In the genomic region with DNA sequence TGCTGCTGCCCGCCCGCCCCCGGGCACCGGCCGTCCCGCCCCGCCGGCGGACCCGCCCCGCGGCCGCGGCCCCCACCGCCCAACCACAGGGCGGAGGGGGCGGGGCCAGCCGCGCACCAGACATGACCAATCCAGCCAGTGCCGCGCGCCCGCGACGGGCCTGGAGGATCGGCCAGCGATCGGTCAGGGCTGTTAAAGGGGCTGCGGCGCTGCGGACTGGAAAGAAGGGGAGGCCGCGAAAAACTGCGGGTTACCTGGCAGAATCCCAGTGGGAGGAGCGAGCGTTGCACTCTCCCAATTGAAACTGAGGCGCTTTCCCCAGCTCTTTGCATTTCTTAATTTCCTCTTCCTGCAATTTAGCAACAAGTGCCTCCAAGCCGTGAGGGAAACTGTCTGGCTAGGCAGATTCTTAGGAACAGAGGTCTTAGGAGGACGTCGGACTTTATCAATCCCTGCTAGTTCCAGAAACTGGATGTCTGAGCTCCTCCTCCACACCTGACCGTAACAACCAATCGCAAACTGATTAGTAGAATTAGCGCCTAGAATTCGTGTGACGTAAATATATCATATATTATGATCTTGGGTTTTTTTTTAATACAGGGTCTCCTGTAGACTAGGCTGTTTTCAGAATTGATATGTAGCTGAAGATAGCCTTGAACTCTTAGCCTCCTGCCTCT, we compare ENCODE assay signal across 7 mouse cellular contexts. TPM values are rescaled to one million over a fixed set of nuclear protein-coding genes. Genes with fewer than 3 reads are reported as not detected.
A peak's percentile ranks its signal among the peaks of the same experiment; 100 is the strongest.
DNase-seq lines count a peak whose midpoint lies in the region; ATAC-seq and TF ChIP-seq lines count a peak whose summit lies in the region.

Gene Tex2, minus strand, starts transcription at position 463 of the 677 bp plus-strand sequence.

- no peaks in the 10 kb centered on the region for H3K27me3 ChIP-seq in embryonic facial prominence, embryonic 12.5 days
- H3K27me3 ChIP-seq in kidney, adult 2 months (replicated peaks; ENCODE audit: control insufficient read depth, insufficient read depth, low read length) = no peaks in the 10 kb centered on the region
- peaks cover 6% of the 10 kb centered on the region; the same call in 1 of the 2 replicates for H3K27me3 ChIP-seq in limb, embryonic 12.5 days
- H3K27me3 ChIP-seq in midbrain, embryonic 15.5 days (replicated peaks) = no peaks in the 10 kb centered on the region
- H3K27me3 ChIP-seq in spleen, adult 2 months (ENCODE audit: control insufficient read depth, insufficient read depth, low read length) = no peaks in the 10 kb centered on the region

- TF ChIP-seq POLR2A in kidney, adult 2 months (IDR thresholded peaks at IDR 0.05; ENCODE audit: low read depth, low read length) = no peak
- no peak for TF ChIP-seq POLR2A in spleen, adult 2 months (IDR thresholded peaks at IDR 0.05; ENCODE audit: low read depth, low read length)

- peak; percentile 95 for ATAC-seq in embryonic facial prominence, embryonic 12.5 days (ENCODE audit: insufficient number of reproducible peaks, insufficient read depth, low FRiP score, low TSS enrichment)
- ATAC-seq in limb, embryonic 12.5 days (ENCODE audit: insufficient number of reproducible peaks, insufficient read depth, low FRiP score, low TSS enrichment, low read depth) = peak; percentile 92
- peak; percentile 98 for ATAC-seq in midbrain, embryonic 15.5 days (replicated peaks)

- H3K4me1 ChIP-seq in embryonic facial prominence, embryonic 12.5 days = peaks cover 15% of the 10 kb centered on the region
- peaks cover 10% of the 10 kb centered on the region for H3K4me1 ChIP-seq in kidney, adult 2 months (ENCODE audit: control insufficient read depth, insufficient read depth, low read length)
- peaks cover 21% of the 10 kb centered on the region for H3K4me1 ChIP-seq in limb, embryonic 12.5 days (replicated peaks)
- peaks cover 18% of the 10 kb centered on the region for H3K4me1 ChIP-seq in midbrain, embryonic 15.5 days
- H3K4me1 ChIP-seq in spleen, adult 2 months (ENCODE audit: control insufficient read depth, insufficient read depth, insufficient read length) = peaks cover 4% of the 10 kb centered on the region; the same call in 1 of the 2 replicates

- TF ChIP-seq CTCF in kidney, adult 2 months (conservative IDR thresholded peaks at IDR 0.05; ENCODE audit: insufficient read depth, insufficient read length, low read depth, low read length) = no peak
- no peak for TF ChIP-seq CTCF in spleen, adult 2 months (IDR thresholded peaks at IDR 0.05; ENCODE audit: extremely low read depth, insufficient read depth, insufficient read length, insufficient replicate concordance)

- no peaks in the 10 kb centered on the region for H3K36me3 ChIP-seq in embryonic facial prominence, embryonic 12.5 days
- H3K36me3 ChIP-seq in kidney, adult 2 months (ENCODE audit: control insufficient read depth, insufficient read depth, low read length) = no peaks in the 10 kb centered on the region
- no peaks in the 10 kb centered on the region for H3K36me3 ChIP-seq in limb, embryonic 12.5 days
- H3K36me3 ChIP-seq in midbrain, embryonic 15.5 days (replicated peaks) = no peaks in the 10 kb centered on the region
- no peaks in the 10 kb centered on the region for H3K36me3 ChIP-seq in spleen, adult 2 months (ENCODE audit: control insufficient read depth, insufficient read depth, low read length)

- WGBS in embryonic facial prominence, embryonic 12.5 days = under 1% methylated on average over 45 of the region's 45 CpGs
- 1% methylated on average over 44 of the region's 45 CpGs for WGBS in kidney, adult 2 months
- under 1% methylated on average over 39 of the region's 45 CpGs for WGBS in limb, embryonic 12.5 days
- WGBS in midbrain, embryonic 15.5 days = under 1% methylated on average over 34 of the region's 45 CpGs
- WGBS in spleen, adult 2 months = 2% methylated on average over 45 of the region's 45 CpGs

- peak within 1 kb of the TSS; percentile 69 for H3K27ac ChIP-seq in embryonic facial prominence, embryonic 12.5 days
- peak within 1 kb of the TSS; percentile 90 for H3K27ac ChIP-seq in kidney, adult 2 months (ENCODE audit: insufficient read depth, low read depth, low read length)
- H3K27ac ChIP-seq in limb, embryonic 12.5 days = peak within 1 kb of the TSS; percentile 82
- peak within 1 kb of the TSS; percentile 80 for H3K27ac ChIP-seq in midbrain, embryonic 15.5 days
- H3K27ac ChIP-seq in spleen, adult 2 months (ENCODE audit: insufficient read depth, low read length) = peak within 1 kb of the TSS; percentile 79

- peak within 1 kb of the TSS; percentile 82 for H3K9ac ChIP-seq in embryonic facial prominence, embryonic 12.5 days
- H3K9ac ChIP-seq in limb, embryonic 12.5 days (replicated peaks) = peak within 1 kb of the TSS; percentile 89
- peak within 1 kb of the TSS; percentile 76 for H3K9ac ChIP-seq in midbrain, embryonic 15.5 days

- no peaks in the 10 kb centered on the region for H3K9me3 ChIP-seq in embryonic facial prominence, embryonic 12.5 days
- no peaks in the 10 kb centered on the region for H3K9me3 ChIP-seq in limb, embryonic 12.5 days
- no peaks in the 10 kb centered on the region for H3K9me3 ChIP-seq in midbrain, embryonic 15.5 days

- peak; percentile 98 for DNase-seq in adrenal gland, postnatal 25 days
- DNase-seq in heart, adult 18-20 months = peak; percentile 97 to 98
- DNase-seq in kidney, adult 2 months = peak; percentile 99
- peak; percentile 64 to 92 for DNase-seq in spleen, adult 2 months (ENCODE audit: low read depth in 1 of 2, low spot score in 2 of 2)

- H3K4me2 ChIP-seq in embryonic facial prominence, embryonic 12.5 days (replicated peaks) = peak within 1 kb of the TSS; percentile 86
- peak within 1 kb of the TSS; percentile 89 for H3K4me2 ChIP-seq in limb, embryonic 12.5 days
- peak within 1 kb of the TSS; percentile 87 for H3K4me2 ChIP-seq in midbrain, embryonic 15.5 days

- peak within 1 kb of the TSS; percentile 92 for H3K4me3 ChIP-seq in embryonic facial prominence, embryonic 12.5 days
- peak within 1 kb of the TSS; percentile 95 for H3K4me3 ChIP-seq in kidney, adult 2 months (ENCODE audit: insufficient read depth, low read depth, low read length)
- peak within 1 kb of the TSS; percentile 87 for H3K4me3 ChIP-seq in limb, embryonic 12.5 days (replicated peaks)
- H3K4me3 ChIP-seq in midbrain, embryonic 15.5 days = peak within 1 kb of the TSS; percentile 86
- H3K4me3 ChIP-seq in spleen, adult 2 months (ENCODE audit: extremely low read depth, insufficient read depth, insufficient read length) = peak within 1 kb of the TSS; percentile 99

RNA-seq across cellular contexts. Expression of gene Tex2, which starts in this region (rescaled TPM):
- total RNA-seq in adrenal gland, postnatal 25 days (2021) = 45.0 and 45.5 TPM in 2 replicates
- polyA plus RNA-seq in embryonic facial prominence, embryonic 12.5 days (2016; fragmentation: Nextera tagmentation; extraction: Ambion mirVana) = 8.3 and 9.4 TPM in 2 replicates
- total RNA-seq in heart, adult 18-20 months (2021) = 10 to 100 TPM; 41.5 to 42.0 TPM
- polyA plus RNA-seq in kidney, adult 2 months (2012; rRNA removed) = 33.0 and 37.2 TPM in 2 replicates
- polyA plus RNA-seq in limb, embryonic 12.5 days (2016; fragmentation: Nextera tagmentation; extraction: Ambion mirVana) = 7.8 and 8.1 TPM in 2 replicates
- polyA plus RNA-seq in midbrain, embryonic 15.5 days (2015; fragmentation: Nextera tagmentation; extraction: Ambion mirVana) = 31.3 and 32.1 TPM in 2 replicates
- 5.8 and 6.6 TPM in 2 replicates for polyA plus RNA-seq in spleen, adult 2 months (2012; rRNA removed)

Comparison
In these comparisons a context has a peak if more than half of its experiments do, and no peak if none do; other contexts are left out.
1. Peak in every context shown above with its lines: DNase-seq, ATAC-seq, H3K4me3 ChIP-seq and H3K27ac ChIP-seq.